Mouse (Mus musculus) midbrain, embryonic 14.5 days (tissue): ENCODE data around the gene Sgcb. TPM values are rescaled to one million over a fixed set of nuclear protein-coding genes. Genes with fewer than 3 reads are reported as not detected.
"Not testable (repeated sequence)": the region's sequence is repeated elsewhere in the genome, so short reads cannot be mapped to it uniquely, and the experiment has no call there.

ENCODE experiments used
- ATAC-seq: fragments of 200-750 bp; cut with Nextera tagmentation; 2 replicates; pipeline ENCODE4 v1.8.0; 2017; ENCODE audit warnings: moderate number of reproducible peaks, moderate library complexity; ENCODE audit not compliant: low FRiP score, low TSS enrichment
- DNase-seq: peaks from one replicate; pipeline ENCODE4 v3.0.0-alpha.2; 2015
- H3K27ac ChIP-seq: fragments of 300-500 bp; sonication (generic); replicated peaks from 2 replicates; pipeline ENCODE4 v1.5.1; 2014; ENCODE audit warnings: mild to moderate bottlenecking, low read depth, low read length, moderate library complexity
- H3K27me3 ChIP-seq: fragments of 300-500 bp; sonication (generic); 2 replicates; pipeline ENCODE4 v1.6.1; 2014; ENCODE audit warnings: low read length, control low read depth, mixed read lengths; ENCODE audit not compliant: control insufficient read depth, insufficient read depth
- H3K36me3 ChIP-seq: fragments of 300-500 bp; sonication (generic); 2 replicates; pipeline ENCODE4 v1.6.1; 2014; ENCODE audit warnings: low read length, control low read depth; ENCODE audit not compliant: control insufficient read depth, insufficient read depth
- H3K4me1 ChIP-seq: fragments of 300-500 bp; sonication (generic); 2 replicates; pipeline ENCODE4 v1.6.1; 2014; ENCODE audit warnings: mild to moderate bottlenecking, antibody characterized with exemption, low read length, control low read depth; ENCODE audit not compliant: control insufficient read depth, insufficient read depth
- H3K4me2 ChIP-seq: fragments of 300-500 bp; sonication (generic); 2 replicates; pipeline ENCODE4 v1.6.1; 2014; ENCODE audit warnings: mild to moderate bottlenecking, low read length, moderate library complexity
- H3K4me3 ChIP-seq: fragments of 300-500 bp; sonication (generic); replicated peaks from 2 replicates; pipeline ENCODE4 v1.5.1; 2014; ENCODE audit warnings: low read depth, low read length
- H3K9ac ChIP-seq: fragments of 300-500 bp; sonication (generic); replicated peaks from 2 replicates; pipeline ENCODE4 v1.6.1; 2014; ENCODE audit warnings: mild to moderate bottlenecking, low read length, moderate library complexity
- H3K9me3 ChIP-seq: fragments of 300-500 bp; sonication (generic); 2 replicates; pipeline ENCODE4 v1.6.1; 2016; ENCODE audit warnings: low read length, control low read depth, mixed read lengths; ENCODE audit not compliant: control insufficient read depth
- WGBS: fragments of 180-500 bp; shearing (Covaris S2); extraction: QIAGEN DNeasy Blood & Tissue Kit; methylation state at CpG from one replicate; pipeline ENCODE4 v1.1.7; 2014; 5-methylcytosine and 5-hydroxymethylcytosine counted together
- polyA plus RNA-seq: library from polyadenylated mRNA; unstranded; fragments of >200 nt; fragmentation: Nextera tagmentation; extraction: Ambion mirVana; gene quantifications from 2 replicates; pipeline ENCODE4 v1.2.1, GENCODE M21; 2014

Sgcb gene
- polyA plus RNA-seq, 1 experiment from 2014 or later: 32.2 TPM

DNA sequence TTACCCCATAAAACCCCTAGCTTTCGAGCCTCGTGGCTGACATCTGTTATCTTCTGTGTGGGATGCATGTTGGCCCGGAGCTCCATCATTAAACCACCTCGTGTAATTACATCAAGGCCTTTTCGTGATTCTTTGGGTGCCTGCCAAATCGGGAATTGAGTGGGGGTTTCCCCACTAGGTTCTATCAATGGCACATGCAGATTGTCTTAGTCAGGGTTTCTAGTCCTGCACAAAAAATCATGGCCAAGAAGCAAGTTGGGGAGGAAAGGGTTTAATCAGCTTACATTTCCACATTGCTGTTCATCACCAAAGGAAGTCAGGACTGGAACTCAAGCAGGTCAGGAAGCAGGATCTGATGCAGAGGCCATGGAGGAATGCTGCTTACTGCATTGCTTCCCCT lies 63.6 kb downstream of the Sgcb start:
- not testable (repeated sequence) for H3K27ac ChIP-seq, H3K4me3 ChIP-seq, H3K4me1 ChIP-seq, ATAC-seq, H3K9me3 ChIP-seq, H3K9ac ChIP-seq, H3K27me3 ChIP-seq, DNase-seq, H3K4me2 ChIP-seq, H3K36me3 ChIP-seq
- WGBS: 77% methylated on average over 6 of the region's 6 CpGs

Other genes with a start within 250 kb of the Sgcb start
- gene Cwh43, start 241.7 kb downstream of the Sgcb start, polyA plus RNA-seq: 0.38 and 0.49 TPM in 2 replicates
- gene Dcun1d4, start 166.8 kb downstream of the Sgcb start, polyA plus RNA-seq: 41.7 and 62.2 TPM in 2 replicates
- gene Lrrc66, start 15.3 kb downstream of the Sgcb start, polyA plus RNA-seq: not detected in 2 replicates
- gene Spata18, start 3.6 kb upstream of the Sgcb start, polyA plus RNA-seq: 0.21 TPM in 1 of 2 replicates, not detected in the other